Mouse (Mus musculus) naive thymus-derived CD4-positive, alpha-beta T cell, adult 5 months (primary cell): ENCODE measurements around the gene Trim41. TPM values are rescaled to one million over a fixed set of nuclear protein-coding genes. Genes with fewer than 3 reads are reported as not detected.

Experiments used
- polyA plus RNA-seq: library from polyadenylated mRNA; unstranded; fragments of 100-300 nt; shearing (Covaris generic); gene quantifications from one replicate; pipeline ENCODE4 v1.2.1, GENCODE M21; 2017

Trim41 gene
- 0.92 TPM for polyA plus RNA-seq

DNA sequence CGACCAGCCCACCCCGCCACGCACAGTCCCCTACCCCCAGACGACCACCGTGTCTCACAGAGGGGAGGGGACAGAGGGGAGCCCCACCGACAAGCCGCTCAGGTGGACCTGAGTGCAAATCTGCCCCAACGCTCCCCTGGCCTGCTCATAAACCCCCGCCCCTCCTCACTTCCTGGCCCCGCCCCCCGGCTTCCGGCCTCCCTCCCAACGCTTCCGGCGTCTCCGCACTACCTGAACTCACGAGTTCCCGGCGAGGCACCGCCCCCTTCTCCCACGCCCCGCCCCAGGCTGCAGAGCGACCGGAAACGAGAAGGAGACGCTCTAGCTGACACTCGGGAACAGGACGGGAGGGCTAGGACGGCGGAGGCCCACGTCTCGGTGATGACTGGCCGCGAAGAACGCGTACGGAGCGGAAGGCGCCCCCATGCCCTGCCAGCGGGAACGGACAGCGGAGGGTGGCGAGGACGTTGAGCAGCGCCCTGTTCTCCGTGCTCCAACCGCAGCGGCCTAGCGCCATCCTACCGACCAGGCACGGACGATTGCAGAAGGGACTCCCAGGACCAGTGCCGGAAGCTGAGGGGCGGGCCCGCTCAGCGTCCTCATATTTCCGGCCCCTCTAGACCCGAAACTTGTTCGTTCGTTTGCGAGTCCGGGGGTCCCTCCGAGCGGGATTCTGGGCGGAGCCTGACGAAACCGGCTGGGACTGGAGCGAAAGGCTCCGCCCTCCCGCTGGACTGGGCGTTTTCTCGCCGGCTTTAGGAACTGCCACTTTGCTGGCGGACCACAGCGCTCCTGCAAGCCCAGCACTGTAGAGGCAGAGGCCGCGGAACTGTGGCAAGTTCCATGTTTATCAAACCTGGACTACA is at the start of gene Trim41:
TSS of gene Trim41 (minus strand) at position 554 of the 866 bp plus-strand sequence.

DNA sequence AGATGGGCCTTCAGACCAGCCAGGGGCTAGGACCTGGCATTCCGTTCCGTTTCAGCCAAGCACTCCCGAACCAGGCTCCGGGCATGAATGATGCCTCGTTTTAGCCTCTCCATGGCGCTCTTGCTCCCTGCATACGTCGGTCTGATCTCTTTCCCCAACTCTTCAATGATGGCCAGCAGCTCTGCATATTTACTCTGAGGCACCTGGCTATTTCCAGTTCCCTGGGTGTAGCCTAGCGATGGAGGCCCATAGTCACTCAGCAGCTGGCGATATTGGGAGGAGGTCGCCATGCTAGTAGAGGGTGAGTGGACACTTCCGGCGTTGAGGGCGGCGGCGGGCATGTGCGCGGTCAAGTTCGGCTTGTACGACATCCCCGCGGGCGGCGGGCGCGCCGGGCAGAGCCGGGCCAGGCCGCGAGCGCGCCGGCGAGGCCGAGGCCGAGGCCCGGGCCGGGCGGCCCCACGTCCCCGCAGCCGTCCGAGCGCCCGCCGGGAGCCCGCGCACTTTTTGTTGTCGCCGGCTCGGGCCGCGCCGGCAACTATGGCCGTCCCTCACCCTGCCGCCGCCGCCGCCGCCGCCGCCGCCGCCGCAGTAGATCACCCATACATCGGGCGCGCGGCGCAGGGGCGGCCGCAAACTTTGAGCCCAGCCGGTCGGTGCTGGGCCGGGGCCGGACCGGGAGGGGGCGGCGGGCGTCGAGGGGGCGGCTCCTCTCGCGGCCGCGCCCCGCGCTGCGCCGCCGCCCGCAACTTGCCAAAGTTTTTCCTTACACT is 9.0 kb upstream of the Trim41 start, which contains the start of the genes Trim7 and Gm12184:
TSS of gene Trim7 (plus strand) at position 162 of the 773 bp plus-strand sequence.
TSS of gene Gm12184 (minus strand) at position 677 of the 773 bp plus-strand sequence.

DNA sequence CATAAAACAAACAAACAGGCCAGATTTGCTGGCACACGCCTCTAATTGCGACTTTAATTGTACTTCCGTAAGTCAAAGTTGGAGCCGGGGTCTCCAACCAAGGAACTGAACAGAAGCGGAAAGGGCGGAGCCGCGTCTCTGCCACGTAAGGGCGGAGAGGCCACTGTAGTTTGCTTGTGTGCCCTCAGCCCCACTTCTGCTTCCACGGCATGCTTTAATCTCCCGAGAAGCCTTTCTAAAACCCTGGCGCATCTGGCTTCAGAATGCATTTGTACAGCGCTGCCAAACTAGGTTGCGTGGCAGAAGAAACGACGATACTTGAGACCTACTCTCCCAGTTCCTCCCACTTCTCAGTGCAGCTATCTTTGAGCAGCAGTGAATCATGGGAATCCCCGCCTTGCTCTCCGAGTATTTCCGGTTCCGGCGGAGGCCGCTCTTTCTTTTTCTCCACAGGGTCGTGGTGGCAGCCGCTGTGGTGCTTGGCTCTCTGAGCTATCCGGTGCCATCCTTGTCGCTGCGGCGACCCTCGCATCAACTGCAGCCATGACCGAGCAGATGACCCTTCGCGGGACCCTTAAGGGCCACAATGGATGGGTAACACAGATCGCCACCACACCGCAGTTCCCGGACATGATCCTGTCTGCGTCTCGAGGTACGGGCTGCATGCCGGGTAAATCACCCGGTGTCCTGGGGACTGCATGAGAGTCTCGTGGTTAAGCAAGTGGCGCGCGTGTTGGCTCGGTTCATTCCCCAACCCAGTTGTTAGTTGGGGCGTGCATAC is 17.0 kb downstream of the Trim41 start, which contains the start of gene Rack1:
TSS of gene Rack1 (plus strand) at position 412 of the 781 bp plus-strand sequence.

Other genes with a start within 250 kb of the Trim41 start
- 728 TPM for gene Rack1, start 17.0 kb downstream of the Trim41 start, polyA plus RNA-seq
- not detected for gene Trim7, start 8.8 kb upstream of the Trim41 start, polyA plus RNA-seq
- gene Gm12184, start 9.3 kb upstream of the Trim41 start, polyA plus RNA-seq, result 7.6 TPM
- 68.5 TPM for gene Irgm1, start 54.3 kb upstream of the Trim41 start, polyA plus RNA-seq
- 0.91 TPM for gene Gm5431, start 84.9 kb upstream of the Trim41 start, polyA plus RNA-seq
- 115 TPM for gene Psme2b, start 128.8 kb upstream of the Trim41 start, polyA plus RNA-seq
- gene Olfr56, start 161.5 kb upstream of the Trim41 start, polyA plus RNA-seq, result 0.66 TPM
- 125 TPM for gene 9930111J21Rik1, start 162.0 kb upstream of the Trim41 start, polyA plus RNA-seq
- 2.9 TPM for gene Gm12185, start 174.9 kb upstream of the Trim41 start, polyA plus RNA-seq
- gene Tgtp1, start 176.8 kb upstream of the Trim41 start, polyA plus RNA-seq, result 200 TPM
- gene 9930111J21Rik2, start 233.9 kb upstream of the Trim41 start, polyA plus RNA-seq, result 92.8 TPM
- 187 TPM for gene Tgtp2, start 246.9 kb upstream of the Trim41 start, polyA plus RNA-seq